Mouse (Mus musculus) neural tube, embryonic 10.5 days (tissue): ENCODE data around the gene Zfp780b.
"Not testable (repeated sequence)": the region's sequence is repeated elsewhere in the genome, so short reads cannot be mapped to it uniquely, and the experiment has no call there.

Experiments
- DNase-seq: peaks from one replicate; pipeline ENCODE4 v3.0.0-alpha.2; 2017; ENCODE audit warnings: low spot score; ENCODE audit errors: extremely low spot score

Gene Zfp780b

DNA sequence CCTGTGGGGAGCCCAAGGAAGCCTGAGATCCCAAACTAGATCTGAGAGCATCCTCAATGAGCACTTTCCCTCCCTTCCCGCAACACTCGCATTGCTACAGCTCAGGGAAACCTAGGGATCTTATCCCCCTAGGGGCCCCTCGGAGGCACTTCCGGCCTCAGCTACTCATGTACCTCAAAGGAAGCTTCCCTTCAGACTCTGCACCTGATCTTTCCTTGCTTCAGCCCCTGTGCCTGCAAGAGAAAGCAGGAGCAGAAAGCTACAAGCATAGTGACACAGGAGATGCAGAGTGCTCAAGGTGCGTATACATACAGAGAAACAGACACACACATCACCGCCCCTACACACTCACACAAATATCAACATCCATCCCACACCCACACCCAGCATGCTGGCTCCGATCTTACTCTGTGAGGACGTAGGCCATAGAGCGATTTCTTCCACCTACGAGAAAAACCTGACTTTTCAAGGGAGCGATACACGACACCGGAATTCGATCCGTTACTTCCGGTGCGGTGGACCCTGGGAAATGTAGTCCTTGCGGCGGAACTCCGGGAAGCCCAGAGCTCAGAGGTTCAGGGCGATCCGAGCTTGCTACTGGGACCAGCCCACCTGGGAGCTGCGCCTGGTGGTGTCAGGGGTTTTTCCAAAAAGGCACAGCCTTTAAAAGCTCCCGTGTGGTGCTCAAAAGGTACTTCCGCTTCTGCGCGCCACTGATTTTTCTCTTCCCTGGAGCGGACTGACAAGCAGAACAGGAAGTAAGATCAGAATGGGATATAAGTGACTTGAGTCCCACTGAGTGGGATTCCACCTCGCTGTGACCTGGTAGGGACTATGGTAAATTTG, at the start of gene Zfp780b:
Gene Zfp780b (minus strand): TSS at position 489 of the 846 bp plus-strand sequence.
- peak; percentile 80 for DNase-seq

DNA sequence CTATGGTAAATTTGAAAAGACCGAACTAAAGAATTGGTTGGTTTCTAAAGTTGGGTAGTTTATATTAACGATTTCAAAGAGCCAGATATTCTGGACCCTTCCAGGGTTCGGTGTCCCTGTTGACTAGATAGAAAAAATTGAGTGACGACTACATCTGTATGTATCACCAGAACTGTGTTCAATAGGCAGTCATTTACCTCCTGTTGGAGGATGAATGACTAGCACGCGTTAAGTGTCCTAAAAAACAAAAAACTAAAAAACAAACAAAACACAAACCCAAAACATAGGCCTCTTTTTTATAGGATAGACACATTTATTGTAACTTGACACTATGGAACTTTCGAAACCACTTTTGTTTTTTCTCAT, 35.5 kb upstream of the Zfp780b start:
- no peak for DNase-seq

- DNase-seq, result peak; percentile 87
Measured at GRCm38 (mm10) chr7:28013549-28014444, 34.8 kb upstream of the Zfp780b start, which contains the start of gene Zfp850. Zfp850 (minus strand) TSS chr7:28014115.

DNA sequence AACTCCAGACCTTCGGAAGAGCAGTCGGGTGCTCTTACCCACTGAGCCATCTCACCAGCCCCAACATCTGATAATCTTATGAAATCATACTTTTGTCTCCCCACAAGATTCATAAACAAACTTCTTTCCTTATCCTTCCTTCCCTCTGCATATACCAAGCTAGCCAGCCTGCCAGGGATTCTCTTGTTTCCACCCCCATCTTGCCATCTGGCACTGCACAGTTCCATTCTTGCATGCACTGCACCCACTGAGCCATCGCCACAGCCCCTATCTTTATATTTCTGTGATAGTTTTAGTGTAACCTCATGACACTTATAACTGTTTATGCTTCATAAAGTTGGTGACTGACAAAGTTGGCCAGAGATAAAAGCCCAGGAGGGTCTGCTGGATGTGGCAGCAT, 31.3 kb upstream of the Zfp780b start:
- DNase-seq, result no peak

GRCm38 (mm10) chr7:27982197-27982596, 3.2 kb upstream of the Zfp780b start:
- DNase-seq, result no peak

DNA sequence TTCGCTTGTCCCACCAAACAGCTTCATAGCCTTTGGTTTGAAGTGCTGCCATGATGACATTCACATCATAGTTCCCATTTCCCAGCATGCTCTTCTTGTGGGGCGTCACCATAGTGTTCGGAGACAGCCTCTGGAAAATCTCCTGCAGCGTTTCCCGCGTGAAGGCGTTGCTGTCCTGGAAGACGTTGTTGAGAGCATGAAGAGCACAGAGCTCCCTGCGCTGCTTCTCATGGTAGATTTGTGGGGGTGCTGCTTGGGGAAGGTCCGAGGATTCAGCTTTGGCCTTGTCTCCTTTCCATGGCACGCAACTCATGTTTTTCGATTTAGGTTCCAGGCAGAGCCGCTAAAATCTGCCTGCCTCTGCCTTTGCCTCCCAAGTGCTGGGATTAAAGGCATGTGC, 29.5 kb downstream of the Zfp780b start:
- DNase-seq, result not testable (repeated sequence)

DNA sequence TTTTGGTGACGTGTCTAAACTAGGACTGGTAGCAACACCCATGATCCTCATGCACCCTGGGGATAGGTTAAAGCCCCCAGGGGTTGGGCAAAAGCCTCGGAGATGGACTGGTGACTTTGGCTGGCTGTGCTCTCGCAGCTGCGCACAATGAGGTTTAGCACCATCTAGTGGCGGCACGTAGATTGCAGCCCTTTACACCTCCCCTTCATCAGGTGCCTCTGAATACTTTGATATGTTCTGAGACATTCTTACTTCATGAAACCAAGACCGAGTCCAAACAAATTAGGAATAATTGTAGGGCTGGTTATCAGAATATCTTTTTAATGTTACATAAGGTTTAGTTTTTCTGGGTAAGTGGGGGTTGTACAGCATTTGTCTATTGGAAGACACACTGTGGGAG, 37.1 kb downstream of the Zfp780b start:
- not testable (repeated sequence) for DNase-seq

GRCm38 (mm10) chr7:27933800-27934158, 45.2 kb downstream of the Zfp780b start:
- DNase-seq, result not testable (repeated sequence)

GRCm38 (mm10) chr7:27933050-27933799, 45.7 kb downstream of the Zfp780b start:
- peak; percentile 24 for DNase-seq

- DNase-seq, result peak; percentile 72
Measured at GRCm38 (mm10) chr7:27928818-27929695, 49.9 kb downstream of the Zfp780b start, which contains the start of gene Zfp974. Zfp974 (minus strand) TSS chr7:27929460.

DNA sequence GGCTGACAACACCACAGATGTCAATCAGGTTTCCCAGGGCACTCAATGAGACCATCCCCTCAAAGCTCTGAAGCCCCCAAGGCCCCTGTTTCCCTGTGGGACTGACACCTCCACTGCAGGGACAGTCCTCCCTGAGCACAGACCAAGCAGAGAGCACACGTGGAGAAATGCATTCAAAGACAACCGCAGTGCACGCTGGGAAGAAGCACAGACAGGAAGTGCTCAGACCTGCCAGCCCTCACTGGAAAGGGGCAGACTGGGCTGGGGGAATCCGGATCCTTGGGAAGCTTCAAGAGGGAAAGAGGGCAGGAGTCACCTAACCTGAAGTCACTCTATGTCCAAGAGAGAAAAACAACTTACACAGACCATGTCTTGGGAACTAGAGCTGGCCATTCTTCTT, 51.9 kb downstream of the Zfp780b start:
- DNase-seq, result not testable (repeated sequence)

DNA sequence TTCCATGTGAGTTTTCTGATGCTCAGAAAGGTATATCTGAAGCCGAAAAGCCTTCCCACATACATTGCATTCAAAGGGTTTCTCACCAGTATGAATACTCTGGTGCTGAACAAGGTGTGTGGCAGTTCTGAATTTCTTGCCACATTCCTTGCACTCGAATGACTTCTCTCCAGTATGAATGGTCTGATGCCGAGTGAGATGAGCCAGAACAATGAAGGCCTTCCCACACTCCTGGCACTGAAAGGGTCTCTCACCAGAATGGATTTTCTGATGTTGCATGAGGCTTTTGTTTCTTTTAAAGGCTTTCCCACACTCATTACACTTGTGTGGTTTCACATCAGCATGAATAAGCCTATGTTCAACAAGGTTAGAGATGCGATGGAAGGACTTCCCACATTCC, 68.0 kb downstream of the Zfp780b start:
- DNase-seq, result not testable (repeated sequence)
